16 mouse cellular contexts compared by ENCODE assay signal in genomic region chr16:7797176-7797786, GRCm38 (mm10).
DNase-seq lines count a peak whose midpoint lies in the region; ATAC-seq and TF ChIP-seq lines count a peak whose summit lies in the region.
"Had no signal": no experiment of that assay in that cellular context is flagged by ENCODE, and none has a peak within 500 bp of the region (broad histone marks: within the 10 kb centered on the region; RNA-seq: fewer than 3 reads in every experiment).

No protein-coding gene starts in this region.

- no peak overlapping the region for H3K4me2 ChIP-seq in heart, postnatal 0 days (ENCODE audit: low read depth, low read length)
- H3K4me2 ChIP-seq in forebrain, embryonic 11.5 days (ENCODE audit: low read depth, low read length, severe bottlenecking): no peak overlapping the region
- no peak overlapping the region for H3K4me2 ChIP-seq in midbrain, embryonic 14.5 days (ENCODE audit: low read length)
- H3K4me2 ChIP-seq: embryonic facial prominence, embryonic 13.5 days; heart, embryonic 13.5 days; liver, embryonic 12.5 days; neural tube, embryonic 12.5 days had no signal

- DNase-seq in heart, postnatal 0 days (ENCODE audit: low spot score): no peak
- no peak for DNase-seq in heart, adult 11 months
- no peak for DNase-seq in forebrain, embryonic 11.5 days (ENCODE audit: low spot score)
- peak; percentile 47 for DNase-seq in midbrain, embryonic 14.5 days
- DNase-seq in left cerebral cortex, adult 11 months (ENCODE audit: low spot score): no peak
- no peak for DNase-seq in lung, postnatal 14 days
- DNase-seq in heart, postnatal 36 days: no peak
- DNase-seq: adrenal gland, postnatal 36 days; gastrocnemius, postnatal 36 days; left cerebral cortex, postnatal 4 days; right cerebral cortex, adult 18-20 months had no signal

- intact Hi-C loops in heart, postnatal 36 days (cut with DNase I): no loop called here

- H3K27me3 ChIP-seq in heart, postnatal 0 days (ENCODE audit: control insufficient read depth, insufficient read depth, low read length): no peaks in the 10 kb centered on the region
- H3K27me3 ChIP-seq in ES-Bruce4 (ENCODE audit: control insufficient read depth, insufficient read depth, low read length, poor library complexity, severe bottlenecking): no peaks in the 10 kb centered on the region
- no peaks in the 10 kb centered on the region for H3K27me3 ChIP-seq in forebrain, embryonic 11.5 days (ENCODE audit: control insufficient read depth, insufficient read depth, low read length)
- H3K27me3 ChIP-seq in midbrain, embryonic 14.5 days (ENCODE audit: control insufficient read depth, insufficient read depth, low read length): no peaks in the 10 kb centered on the region
- H3K27me3 ChIP-seq: embryonic facial prominence, embryonic 13.5 days; heart, embryonic 13.5 days; liver, embryonic 12.5 days; neural tube, embryonic 12.5 days had no signal

- 54% methylated on average over 8 of the region's 8 CpGs for WGBS in heart, postnatal 0 days
- WGBS in forebrain, embryonic 11.5 days: 33% methylated on average over 8 of the region's 8 CpGs
- WGBS in midbrain, embryonic 14.5 days: 26% methylated on average over 8 of the region's 8 CpGs

- H3K36me3 ChIP-seq in heart, postnatal 0 days (replicated peaks; ENCODE audit: control insufficient read depth, insufficient read depth, low read length): no peaks in the 10 kb centered on the region
- H3K36me3 ChIP-seq in ES-Bruce4 (ENCODE audit: control insufficient read depth, insufficient read depth, low read length, poor library complexity, severe bottlenecking): no peaks in the 10 kb centered on the region
- H3K36me3 ChIP-seq in forebrain, embryonic 11.5 days (ENCODE audit: control insufficient read depth, insufficient read depth, low read length): no peaks in the 10 kb centered on the region
- H3K36me3 ChIP-seq in midbrain, embryonic 14.5 days (ENCODE audit: control insufficient read depth, insufficient read depth, low read length): no peaks in the 10 kb centered on the region
- H3K36me3 ChIP-seq: embryonic facial prominence, embryonic 13.5 days; heart, embryonic 13.5 days; liver, embryonic 12.5 days; neural tube, embryonic 12.5 days had no signal

- TF ChIP-seq EP300 in heart, postnatal 0 days (IDR thresholded peaks at IDR 0.05; ENCODE audit: low read depth): no peak
- TF ChIP-seq EP300 in ES-Bruce4 (IDR thresholded peaks at IDR 0.05; ENCODE audit: insufficient read depth, low read depth, low read length): peak; percentile 87

- peak overlapping the region; percentile 17; the same call in 1 of the 2 replicates for H3K27ac ChIP-seq in heart, postnatal 0 days (ENCODE audit: low read depth)
- peak overlapping the region; percentile 33 for H3K27ac ChIP-seq in ES-Bruce4 (ENCODE audit: insufficient read depth, low read length)
- H3K27ac ChIP-seq in forebrain, embryonic 11.5 days (ENCODE audit: low read depth, low read length): 0 out of 2 replicates have a peak overlapping the region, but pooled peaks have one; percentile 6
- H3K27ac ChIP-seq in midbrain, embryonic 14.5 days (replicated peaks; ENCODE audit: low read depth, low read length): peak overlapping the region; percentile 45
- H3K27ac ChIP-seq: embryonic facial prominence, embryonic 13.5 days; heart, embryonic 13.5 days; liver, embryonic 12.5 days; neural tube, embryonic 12.5 days had no signal

- no peak for TF ChIP-seq POLR2A in ES-Bruce4 (IDR thresholded peaks at IDR 0.05; ENCODE audit: insufficient read depth, low read length)

- H3K9me3 ChIP-seq in heart, postnatal 0 days (replicated peaks; ENCODE audit: control insufficient read depth, low read length): no peaks in the 10 kb centered on the region
- H3K9me3 ChIP-seq in ES-Bruce4 (replicated peaks; ENCODE audit: control insufficient read depth, insufficient read depth, low read length, poor library complexity, severe bottlenecking): no peaks in the 10 kb centered on the region
- no peaks in the 10 kb centered on the region for H3K9me3 ChIP-seq in forebrain, embryonic 11.5 days (ENCODE audit: control insufficient read depth, low read length)
- no peaks in the 10 kb centered on the region for H3K9me3 ChIP-seq in midbrain, embryonic 14.5 days (ENCODE audit: control insufficient read depth, low read length)
- H3K9me3 ChIP-seq: embryonic facial prominence, embryonic 13.5 days; heart, embryonic 13.5 days; liver, embryonic 12.5 days; neural tube, embryonic 12.5 days had no signal

- H3K4me1 ChIP-seq in heart, postnatal 0 days (ENCODE audit: control insufficient read depth, insufficient read depth): no peaks in the 10 kb centered on the region
- peaks cover 3% of the 10 kb centered on the region for H3K4me1 ChIP-seq in ES-Bruce4 (ENCODE audit: control insufficient read depth, insufficient read depth, low read length)
- peaks cover 3% of the 10 kb centered on the region; the same call in 1 of the 2 replicates for H3K4me1 ChIP-seq in forebrain, embryonic 11.5 days (replicated peaks; ENCODE audit: control insufficient read depth, insufficient read depth, low read length)
- H3K4me1 ChIP-seq in midbrain, embryonic 14.5 days (ENCODE audit: control insufficient read depth, insufficient read depth, low read length): peaks cover 15% of the 10 kb centered on the region; the same call in 1 of the 2 replicates
- H3K4me1 ChIP-seq: embryonic facial prominence, embryonic 13.5 days; heart, embryonic 13.5 days; liver, embryonic 12.5 days; neural tube, embryonic 12.5 days had no signal

- H3K9ac ChIP-seq in heart, postnatal 0 days (replicated peaks; ENCODE audit: low read depth, low read length): no peak overlapping the region
- H3K9ac ChIP-seq in ES-Bruce4 (ENCODE audit: low read depth, poor library complexity, severe bottlenecking): no peak overlapping the region
- H3K9ac ChIP-seq in forebrain, embryonic 11.5 days (ENCODE audit: low read length): no peak overlapping the region
- no peak overlapping the region for H3K9ac ChIP-seq in midbrain, embryonic 14.5 days (replicated peaks; ENCODE audit: low read length)
- H3K9ac ChIP-seq: embryonic facial prominence, embryonic 13.5 days; heart, embryonic 13.5 days; liver, embryonic 12.5 days; neural tube, embryonic 12.5 days had no signal

- no peak overlapping the region for H3K4me3 ChIP-seq in heart, postnatal 0 days (ENCODE audit: low read depth, low read length)
- H3K4me3 ChIP-seq in ES-Bruce4 (ENCODE audit: low read depth, low read length): no peak overlapping the region
- H3K4me3 ChIP-seq in forebrain, embryonic 11.5 days (ENCODE audit: low read depth, low read length): no peak overlapping the region
- no peak overlapping the region for H3K4me3 ChIP-seq in midbrain, embryonic 14.5 days (replicated peaks; ENCODE audit: low read depth, low read length)
- H3K4me3 ChIP-seq: embryonic facial prominence, embryonic 13.5 days; heart, embryonic 13.5 days; liver, embryonic 12.5 days; neural tube, embryonic 12.5 days had no signal

- no peak for ATAC-seq in heart, postnatal 0 days (ENCODE audit: insufficient read depth, low read depth)
- ATAC-seq in forebrain, embryonic 11.5 days (replicated peaks; ENCODE audit: low FRiP score): 0 out of 2 replicates have a peak, but pooled peaks have one; percentile 46
- ATAC-seq in midbrain, embryonic 14.5 days (ENCODE audit: low FRiP score, low TSS enrichment): peak; percentile 50; the same call in 1 of the 2 replicates
- ATAC-seq: liver, embryonic 12.5 days had no signal

- TF ChIP-seq CTCF in heart, postnatal 0 days (IDR thresholded peaks at IDR 0.05; ENCODE audit: low read depth): no peak
- TF ChIP-seq CTCF in ES-Bruce4 (IDR thresholded peaks at IDR 0.05; ENCODE audit: low read depth, low read length): no peak
